Mouse (Mus musculus): ENCODE measurements around the gene Npm1.

The Npm1 gene

DNA sequence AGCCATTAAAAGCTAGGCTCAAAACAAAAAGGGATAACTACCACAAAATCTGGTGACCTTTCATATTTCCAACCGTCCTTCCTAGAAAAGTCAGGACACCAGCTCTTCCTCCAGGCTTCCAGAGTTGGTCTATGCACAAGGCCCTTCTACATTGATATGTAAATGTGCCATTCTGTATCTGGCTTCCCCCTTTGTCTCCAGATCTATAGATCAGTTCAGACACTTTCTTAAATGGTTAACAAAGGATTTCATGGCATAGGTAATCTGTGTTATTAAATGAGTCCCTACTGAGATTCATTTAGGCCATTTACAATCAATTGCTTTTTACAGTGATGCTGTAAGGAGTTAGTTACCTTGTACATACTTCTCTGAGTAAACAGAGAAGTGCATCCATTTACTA, 16.8 kb upstream of the Npm1 start:
- no peak for DNase-seq

DNA sequence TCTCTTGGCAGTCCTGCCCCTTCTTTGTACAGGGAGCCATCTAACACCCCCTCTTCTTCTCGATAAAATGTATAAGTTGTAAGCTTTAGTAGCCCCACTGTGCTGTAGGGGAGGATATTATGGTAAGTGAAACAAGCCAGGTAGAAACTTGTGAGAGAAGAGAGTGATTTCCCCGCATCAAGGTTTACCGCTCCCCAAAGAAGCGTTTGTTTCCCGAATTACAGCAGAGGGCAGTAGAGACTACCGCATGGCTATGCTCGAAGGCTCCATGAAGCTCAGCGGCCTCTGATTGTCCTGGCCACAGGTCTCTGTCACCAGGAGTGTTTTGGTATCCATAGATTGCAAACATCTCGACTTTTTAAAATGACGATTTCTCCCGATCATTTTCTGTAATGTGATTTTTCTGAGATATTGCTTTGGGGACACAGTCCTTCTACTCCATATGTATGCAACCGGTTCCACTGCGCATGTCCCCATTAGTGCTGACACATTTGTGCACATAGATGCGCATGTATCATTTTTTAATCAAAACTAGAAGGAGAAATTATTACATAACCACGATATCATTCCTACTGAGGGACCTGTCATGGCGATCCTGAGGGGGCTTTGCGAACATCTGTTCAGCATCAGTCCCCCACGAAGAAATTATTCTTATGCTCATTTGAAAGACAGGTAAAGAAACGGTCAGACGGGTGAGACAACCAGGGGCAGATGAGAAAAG, 13.7 kb upstream of the Npm1 start:
- peak; percentile 76 for DNase-seq

DNA sequence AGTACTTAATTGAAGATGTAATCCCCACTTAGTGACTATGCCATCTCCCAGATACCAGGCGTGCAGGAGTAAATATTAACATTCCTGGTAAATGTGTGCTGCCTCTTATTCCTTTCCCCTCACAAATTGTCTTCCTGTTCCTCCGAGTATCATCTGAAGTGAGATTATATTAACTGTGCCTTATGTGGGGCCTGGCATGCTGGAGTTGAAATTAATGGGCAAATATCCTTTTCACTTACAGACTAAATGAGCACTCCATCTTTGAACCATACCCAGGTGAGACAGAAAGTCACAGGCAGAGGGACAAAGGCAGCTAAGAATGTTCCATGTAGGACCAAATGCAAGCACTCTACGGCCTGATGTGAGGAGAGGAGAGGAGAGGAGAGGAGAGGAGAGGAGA, 12.8 kb upstream of the Npm1 start:
- no peak for DNase-seq

GRCm38 (mm10) chr11:33170489-33170888, 7.5 kb upstream of the Npm1 start:
- DNase-seq = peak; percentile 68

- DNase-seq = peak; percentile 88
Observed at GRCm38 (mm10) chr11:33162211-33162997, 602 bp downstream of the Npm1 start.

- DNase-seq = no peak
Observed at GRCm38 (mm10) chr11:33159741-33160140, 3.3 kb downstream of the Npm1 start.

DNA sequence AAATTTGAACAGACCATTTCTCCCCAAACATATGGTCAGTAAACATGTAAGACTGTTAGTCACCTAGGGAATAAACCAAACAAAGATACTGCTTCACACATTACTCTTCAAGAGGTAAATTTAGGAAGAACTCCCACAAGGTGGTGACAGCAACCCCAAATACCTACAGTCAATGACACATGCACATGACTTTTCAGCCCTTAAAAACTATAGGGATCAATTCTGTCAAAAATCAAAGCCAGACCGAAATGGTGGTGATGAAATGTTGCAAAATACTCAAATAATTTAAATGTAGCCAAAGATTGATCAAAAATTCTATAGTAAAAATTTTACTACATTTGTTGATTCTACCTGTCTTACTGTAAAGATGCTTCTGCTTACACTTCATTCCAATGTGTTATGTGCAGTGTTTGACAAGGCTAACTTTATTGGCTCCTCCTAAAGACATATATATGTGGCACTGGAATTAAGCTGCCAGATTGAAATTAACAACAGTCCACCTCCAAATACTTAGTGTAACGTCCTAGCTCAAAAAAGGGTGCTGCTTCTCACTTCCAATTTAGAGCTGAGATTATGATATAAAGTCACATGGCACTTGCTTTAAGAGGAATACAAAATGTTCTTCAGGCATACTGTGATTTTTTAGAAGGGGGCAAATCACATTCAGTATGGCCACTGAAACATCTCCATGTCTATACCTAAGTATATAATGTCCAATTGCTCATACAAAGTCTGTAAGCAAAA, 5.4 kb downstream of the Npm1 start:
- no peak for DNase-seq

- no peak for DNase-seq
Observed at GRCm38 (mm10) chr11:33156436-33157015, 6.5 kb downstream of the Npm1 start.

DNA sequence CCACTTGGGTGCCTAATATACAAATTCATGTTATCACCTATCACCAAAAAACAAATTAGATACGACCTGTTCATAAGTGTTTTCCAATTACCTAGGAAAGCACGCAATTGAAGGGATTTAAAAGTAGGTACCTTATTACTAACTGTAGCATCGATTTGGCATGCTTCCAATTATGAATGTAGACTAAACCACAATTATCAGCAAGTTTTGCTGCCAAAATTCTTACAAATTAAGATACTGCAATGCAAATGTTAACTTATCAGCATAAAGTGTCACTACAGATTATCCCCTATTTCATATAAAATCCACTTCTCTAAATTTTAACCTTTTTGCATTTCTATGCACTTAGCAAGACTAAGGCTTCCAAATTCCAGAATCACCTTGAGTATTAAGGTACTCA, 8.5 kb downstream of the Npm1 start:
- DNase-seq = no peak

- no peak for DNase-seq
Observed at GRCm38 (mm10) chr11:33152997-33153396, 10.0 kb downstream of the Npm1 start.

GRCm38 (mm10) chr11:33151780-33152145, 11.2 kb downstream of the Npm1 start:
- DNase-seq = no peak

DNA sequence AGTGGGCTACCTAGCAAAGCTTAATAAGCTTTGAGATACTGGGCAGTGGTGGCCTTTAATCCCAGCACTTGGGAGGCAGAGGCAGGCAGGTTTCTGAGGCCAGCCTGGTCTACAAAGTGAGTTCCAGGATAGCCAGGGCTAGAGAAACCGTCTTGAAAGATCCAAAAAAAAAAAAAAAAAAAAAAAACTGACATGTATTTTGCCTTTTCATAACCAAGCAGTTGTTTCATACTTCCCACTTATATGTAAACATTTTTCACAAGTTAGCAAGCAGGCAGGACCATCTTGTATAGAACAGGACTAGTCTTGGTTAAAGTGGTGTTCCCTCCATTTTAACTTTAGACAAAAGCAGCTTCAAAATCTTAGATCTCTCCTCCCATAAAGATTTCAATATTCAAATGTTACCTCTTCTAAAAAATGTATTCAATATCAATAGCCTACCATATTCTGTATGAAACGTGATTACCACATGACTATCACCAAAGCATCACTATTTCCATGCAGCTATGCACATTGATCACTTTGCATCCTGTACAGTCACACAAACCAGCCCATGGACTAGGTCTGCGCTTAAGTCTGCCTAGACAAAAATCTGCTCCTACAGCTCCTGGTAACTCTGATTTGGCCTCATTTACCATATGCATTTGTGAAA, 11.8 kb downstream of the Npm1 start:
- DNase-seq = no peak

DNA sequence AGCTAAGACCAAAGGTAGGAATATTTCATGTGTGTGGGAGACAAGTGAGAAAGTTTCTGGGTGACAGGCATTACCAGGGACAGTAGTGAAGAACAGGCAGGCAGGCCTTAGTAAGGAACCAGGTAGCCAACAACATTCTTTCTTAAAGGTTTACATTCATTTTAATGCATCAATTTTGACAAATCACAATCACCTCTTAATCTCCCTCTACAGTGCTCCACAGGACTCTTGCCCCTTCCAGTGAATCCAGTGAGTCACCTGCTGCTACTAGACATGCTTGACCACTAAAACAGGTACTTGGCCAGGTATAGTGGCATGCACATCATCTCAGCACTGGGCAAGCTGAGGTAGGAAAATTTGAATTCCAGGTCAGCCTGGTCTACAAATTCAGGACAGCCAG, 12.6 kb downstream of the Npm1 start:
- no peak for DNase-seq

GRCm38 (mm10) chr11:33149453-33149852, 13.6 kb downstream of the Npm1 start:
- no peak for DNase-seq

GRCm38 (mm10) chr11:33149088-33149436, 13.9 kb downstream of the Npm1 start:
- no peak for DNase-seq

GRCm38 (mm10) chr11:33148338-33149087, 14.5 kb downstream of the Npm1 start:
- peak; percentile 91 for DNase-seq

DNA sequence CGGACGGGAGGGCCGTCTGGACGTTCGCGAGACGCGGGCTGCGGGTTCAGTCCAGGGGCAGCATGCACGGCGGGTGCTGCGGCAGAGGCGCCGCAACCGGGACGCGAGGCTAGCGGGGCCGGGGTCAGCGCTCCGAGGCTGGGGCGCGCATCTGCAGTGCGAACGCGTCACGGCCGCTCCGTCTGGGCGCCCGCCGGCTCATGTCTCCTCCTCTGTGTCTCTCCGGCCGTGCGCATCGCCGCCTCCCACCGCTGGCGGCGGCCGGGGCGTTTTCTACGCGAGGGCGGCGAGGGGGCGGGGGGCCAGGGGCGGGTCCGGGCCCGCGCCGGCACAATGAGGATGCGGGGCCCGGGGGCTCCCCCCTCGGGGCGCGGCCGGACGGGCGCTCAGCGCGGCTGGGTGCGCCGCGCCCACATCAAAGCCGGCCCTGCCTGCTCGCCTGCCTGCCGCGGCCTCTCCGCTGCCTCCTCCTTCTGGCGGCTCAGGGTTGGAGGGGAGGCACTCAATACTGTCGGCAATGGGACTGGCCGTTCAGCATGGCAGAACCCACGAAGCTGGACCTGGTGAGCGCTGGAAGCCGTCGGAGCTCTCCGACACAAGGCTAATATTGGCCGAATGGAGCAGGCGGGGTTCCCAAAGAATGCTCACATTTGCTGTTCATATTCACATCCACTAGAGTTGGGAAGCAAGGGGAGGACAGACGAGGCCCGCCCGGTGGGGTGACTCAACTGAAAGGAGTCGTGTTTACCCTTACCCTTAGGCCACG, 15.3 kb downstream of the Npm1 start:
- DNase-seq = peak; percentile 75

- DNase-seq = no peak
Observed at GRCm38 (mm10) chr11:33147171-33147571, 15.8 kb downstream of the Npm1 start, which contains the start of gene Fgf18. Gene Fgf18, minus strand, starts transcription at chr11:33147400.

DNA sequence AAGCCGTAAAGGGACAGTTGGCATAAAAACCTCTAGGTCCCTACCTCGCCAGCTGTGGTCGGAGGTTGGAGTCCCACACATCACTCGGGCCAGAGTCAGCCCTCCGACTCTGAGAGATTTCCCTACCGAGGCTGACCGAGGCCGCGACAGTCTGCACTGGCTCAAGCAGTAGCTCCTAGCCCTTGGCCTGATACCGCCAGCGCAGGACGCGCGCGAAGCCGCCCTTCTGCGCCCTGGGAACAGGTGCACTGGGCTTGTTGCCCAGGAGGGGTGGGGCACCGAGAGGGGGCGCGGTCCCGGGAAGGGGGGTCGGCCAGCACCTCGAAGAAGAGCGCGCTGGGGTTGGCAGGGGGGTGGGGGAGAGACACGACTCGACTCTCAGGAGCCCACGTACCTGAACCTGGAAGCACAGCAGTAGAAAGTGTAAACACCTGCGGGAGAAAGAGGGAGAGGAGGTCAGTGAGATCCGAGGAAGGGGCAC, 16.3 kb downstream of the Npm1 start:
- DNase-seq = peak; percentile 34

- peak; percentile 45 for DNase-seq
Observed at GRCm38 (mm10) chr11:33146143-33146497, 16.9 kb downstream of the Npm1 start.

Data from retina, postnatal 1 day (tissue).